Mouse (Mus musculus) intestine, embryonic 16.5 days (tissue): Measurements from ENCODE around the gene Smim24. TPM values are rescaled to one million over a fixed set of nuclear protein-coding genes. Genes with fewer than 3 reads are reported as not detected.
A peak's percentile ranks its signal among the peaks of the same experiment; 100 is the strongest.

Experiments
- ATAC-seq: fragments of 200-750 bp; cut with Nextera tagmentation; 2 replicates; pipeline ENCODE4 v1.8.0; 2017; ENCODE audit warnings: moderate TSS enrichment, moderate library complexity
- H3K27ac ChIP-seq: fragments of 300-500 bp; sonication (generic); 2 replicates; pipeline ENCODE4 v1.5.1; 2014; ENCODE audit warnings: mild to moderate bottlenecking, low read length
- H3K27me3 ChIP-seq: fragments of 300-500 bp; sonication (generic); replicated peaks from 2 replicates; pipeline ENCODE4 v1.6.1; 2014; ENCODE audit warnings: low read length, control low read depth, mixed read lengths; ENCODE audit not compliant: control insufficient read depth, insufficient read depth
- H3K36me3 ChIP-seq: fragments of 300-500 bp; sonication (generic); 2 replicates; pipeline ENCODE4 v1.6.1; 2014; ENCODE audit warnings: low read length, control low read depth; ENCODE audit not compliant: control insufficient read depth, insufficient read depth
- H3K4me1 ChIP-seq: fragments of 300-500 bp; sonication (generic); 2 replicates; pipeline ENCODE4 v1.6.1; 2014; ENCODE audit warnings: low read length, control low read depth, mixed read lengths; ENCODE audit not compliant: control insufficient read depth, insufficient read depth
- H3K4me2 ChIP-seq: fragments of 300-500 bp; sonication (generic); 2 replicates; pipeline ENCODE4 v1.6.1; 2014; ENCODE audit warnings: low read depth, low read length, control low read depth
- H3K4me3 ChIP-seq: fragments of 300-500 bp; sonication (generic); 2 replicates; pipeline ENCODE4 v1.5.1; 2014; ENCODE audit warnings: mild to moderate bottlenecking, low read length
- H3K9ac ChIP-seq: fragments of 300-500 bp; sonication (generic); 2 replicates; pipeline ENCODE4 v1.6.1; 2014; ENCODE audit warnings: low read depth, low read length
- H3K9me3 ChIP-seq: fragments of 300-500 bp; sonication (generic); 2 replicates; pipeline ENCODE4 v1.6.1; 2016; ENCODE audit warnings: low read length, control low read depth; ENCODE audit not compliant: control insufficient read depth
- WGBS: fragments of 180-500 bp; shearing (Covaris S2); extraction: QIAGEN DNeasy Blood & Tissue Kit; methylation state at CpG from one replicate; pipeline ENCODE4 v1.1.7; 2014; 5-methylcytosine and 5-hydroxymethylcytosine counted together
- polyA plus RNA-seq: library from polyadenylated mRNA; unstranded; fragments of >200 nt; fragmentation: Nextera tagmentation; extraction: Ambion mirVana; gene quantifications from 2 replicates; pipeline ENCODE4 v1.2.1, GENCODE M21; 2015

Smim24 gene
- 426 and 504 TPM in 2 replicates for polyA plus RNA-seq

- H3K9ac ChIP-seq, result peak within 1 kb of the TSS; percentile 70
- peak within 1 kb of the TSS; percentile 50 for H3K4me3 ChIP-seq
- 45% methylated on average over 14 of the region's 14 CpGs for WGBS
- peaks cover 23% of the 10 kb centered on the region for H3K4me1 ChIP-seq
- ATAC-seq, result peak; percentile 90
- H3K4me2 ChIP-seq, result peak within 1 kb of the TSS; percentile 57
- H3K27ac ChIP-seq, result peak within 1 kb of the TSS; percentile 96
- peaks cover 9% of the 10 kb centered on the region for H3K36me3 ChIP-seq
- H3K9me3 ChIP-seq, result no peaks in the 10 kb centered on the region
- H3K27me3 ChIP-seq, result no peaks in the 10 kb centered on the region
Observed at GRCm38 (mm10) chr10:81392781-81393185, at the start of gene Smim24. Gene Smim24, plus strand, starts transcription at chr10:81393051.

- no peaks in the 10 kb centered on the region for H3K36me3 ChIP-seq
- H3K4me3 ChIP-seq, result no peak overlapping the region
- no peak overlapping the region for H3K9ac ChIP-seq
- no peaks in the 10 kb centered on the region for H3K9me3 ChIP-seq
- 53% methylated on average over 8 of the region's 8 CpGs for WGBS
- H3K27ac ChIP-seq, result no peak overlapping the region
- peaks cover 45% of the 10 kb centered on the region for H3K4me1 ChIP-seq
- ATAC-seq, result no peak
- peaks cover 13% of the 10 kb centered on the region; the same call in 1 of the 2 replicates for H3K27me3 ChIP-seq
- H3K4me2 ChIP-seq, result no peak overlapping the region
Observed at GRCm38 (mm10) chr10:81344421-81345161, 48.3 kb upstream of the Smim24 start.

- ATAC-seq, result no peak
- Histone ChIP-seq H3K4me1 (peaks cover 47% of the 10 kb centered on the region), H3K9ac (no peak overlapping the region), H3K27me3 (peaks cover 13% of the 10 kb centered on the region; the same call in 1 of the 2 replicates), H3K9me3 (no peaks in the 10 kb centered on the region), H3K27ac (no peak overlapping the region), H3K36me3 (no peaks in the 10 kb centered on the region), H3K4me3 (no peak overlapping the region), H3K4me2 (no peak overlapping the region)
- 90% methylated on average over 4 of the region's 4 CpGs for WGBS
Observed at GRCm38 (mm10) chr10:81345162-81345534, 47.7 kb upstream of the Smim24 start.

- Histone ChIP-seq H3K9me3 (no peaks in the 10 kb centered on the region), H3K27ac (peak overlapping the region; percentile 69), H3K4me1 (peaks cover 37% of the 10 kb centered on the region), H3K9ac (peak overlapping the region; percentile 60), H3K4me2 (peak overlapping the region; percentile 68), H3K27me3 (peaks cover 13% of the 10 kb centered on the region; the same call in 1 of the 2 replicates), H3K36me3 (no peaks in the 10 kb centered on the region), H3K4me3 (peak overlapping the region; percentile 45)
- WGBS, result 13% methylated on average over 55 of the region's 55 CpGs
- ATAC-seq, result peak; percentile 14
Observed at GRCm38 (mm10) chr10:81346453-81347067, 46.3 kb upstream of the Smim24 start.

- H3K4me3 ChIP-seq, result peak overlapping the region; percentile 86
- H3K9me3 ChIP-seq, result no peaks in the 10 kb centered on the region
- peak overlapping the region; percentile 88 for H3K4me2 ChIP-seq
- peaks cover 33% of the 10 kb centered on the region for H3K4me1 ChIP-seq
- ATAC-seq, result peak; percentile 38
- peak overlapping the region; percentile 88 for H3K9ac ChIP-seq
- 6% methylated on average over 12 of the region's 12 CpGs for WGBS
- no peaks in the 10 kb centered on the region for H3K36me3 ChIP-seq
- H3K27ac ChIP-seq, result peak overlapping the region; percentile 87
- H3K27me3 ChIP-seq, result peaks cover 2% of the 10 kb centered on the region; the same call in 1 of the 2 replicates
Observed at GRCm38 (mm10) chr10:81349146-81349545, 43.7 kb upstream of the Smim24 start.

GRCm38 (mm10) chr10:81349961-81350350, 42.9 kb upstream of the Smim24 start:
- peak overlapping the region; percentile 88 for H3K4me2 ChIP-seq
- no peaks in the 10 kb centered on the region for H3K9me3 ChIP-seq
- peak; percentile 16; the same call in 1 of the 2 replicates for ATAC-seq
- peaks cover 41% of the 10 kb centered on the region for H3K4me1 ChIP-seq
- under 1% methylated on average over 29 of the region's 29 CpGs for WGBS
- no peaks in the 10 kb centered on the region for H3K36me3 ChIP-seq
- 0 out of 2 replicates have a peak, but pooled peaks cover 2% of the 10 kb centered on the region for H3K27me3 ChIP-seq
- peak overlapping the region; percentile 88 for H3K9ac ChIP-seq
- H3K4me3 ChIP-seq, result peak overlapping the region; percentile 86
- peak overlapping the region; percentile 87 for H3K27ac ChIP-seq

GRCm38 (mm10) chr10:81350351-81351063, 42.3 kb upstream of the Smim24 start, which contains the start of gene Hmg20b:
Gene Hmg20b, minus strand, starts transcription at chr10:81350480.
- H3K36me3 ChIP-seq, result no peaks in the 10 kb centered on the region
- H3K27ac ChIP-seq, result peak within 1 kb of the TSS; percentile 87
- no peaks in the 10 kb centered on the region for H3K27me3 ChIP-seq
- H3K9me3 ChIP-seq, result no peaks in the 10 kb centered on the region
- H3K4me2 ChIP-seq, result peak within 1 kb of the TSS; percentile 88
- peak within 1 kb of the TSS; percentile 86 for H3K4me3 ChIP-seq
- peaks cover 41% of the 10 kb centered on the region for H3K4me1 ChIP-seq
- H3K9ac ChIP-seq, result peak within 1 kb of the TSS; percentile 88
- WGBS, result under 1% methylated on average over 54 of the region's 54 CpGs
- peak; percentile 92 for ATAC-seq

GRCm38 (mm10) chr10:81351678-81352291, 41.1 kb upstream of the Smim24 start:
- 0 out of 2 replicates have a peak overlapping the region, but pooled peaks have one; percentile 4 for H3K4me2 ChIP-seq
- ATAC-seq, result no peak
- no peak overlapping the region for H3K4me3 ChIP-seq
- no peaks in the 10 kb centered on the region for H3K9me3 ChIP-seq
- H3K36me3 ChIP-seq, result no peaks in the 10 kb centered on the region
- 19% methylated on average over 9 of the region's 9 CpGs for WGBS
- H3K27me3 ChIP-seq, result no peaks in the 10 kb centered on the region
- H3K9ac ChIP-seq, result peak overlapping the region; percentile 29; the same call in 1 of the 2 replicates
- H3K4me1 ChIP-seq, result peaks cover 40% of the 10 kb centered on the region
- H3K27ac ChIP-seq, result peak overlapping the region; percentile 72
